Mouse (Mus musculus) bone marrow macrophage, adult 2 months (primary cell): Measurements from ENCODE around the gene Dnajb3.

Experiments
- CTCF ChIP-seq: IDR thresholded peaks from 2 replicates; pipeline ENCODE4 v1.5.1; 2012; ENCODE audit warnings: low read depth, mild to moderate bottlenecking, low read length, moderate library complexity
- POLR2A ChIP-seq: IDR thresholded peaks from 2 replicates; pipeline ENCODE4 v1.6.1; 2012; ENCODE audit warnings: mild to moderate bottlenecking, low read depth, low read length, borderline replicate concordance

GRCm38 (mm10) chr1:88227482-88227881 lies 21.9 kb upstream of the Dnajb3 start:
- no peak for TF ChIP-seq POLR2A
- TF ChIP-seq CTCF = no peak
